ENCODE assay signal across 8 mouse cellular contexts in genomic region chr10:84754851-84755785, GRCm38 (mm10). TPM values are rescaled to one million over a fixed set of nuclear protein-coding genes. Genes with fewer than 3 reads are reported as not detected.
DNase-seq lines count a peak whose midpoint lies in the region; ATAC-seq and TF ChIP-seq lines count a peak whose summit lies in the region.

No protein-coding gene starts in this region.

- no peaks in the 10 kb centered on the region for H3K9me3 ChIP-seq in heart, embryonic 13.5 days
- no peaks in the 10 kb centered on the region for H3K9me3 ChIP-seq in limb, embryonic 14.5 days (ENCODE audit: control insufficient read depth, low read length)
- no peaks in the 10 kb centered on the region for H3K9me3 ChIP-seq in neural tube, embryonic 14.5 days (ENCODE audit: control insufficient read depth, low read length)

- H3K36me3 ChIP-seq in heart, embryonic 13.5 days, result no peaks in the 10 kb centered on the region
- H3K36me3 ChIP-seq in limb, embryonic 14.5 days (ENCODE audit: control insufficient read depth, insufficient read depth, low read length), result no peaks in the 10 kb centered on the region
- H3K36me3 ChIP-seq in neural tube, embryonic 14.5 days (ENCODE audit: control insufficient read depth, insufficient read depth, low read length), result no peaks in the 10 kb centered on the region

- peak overlapping the region; percentile 24; the same call in 1 of the 2 replicates for H3K9ac ChIP-seq in heart, embryonic 13.5 days
- H3K9ac ChIP-seq in limb, embryonic 14.5 days (ENCODE audit: low read depth, low read length, severe bottlenecking), result peak overlapping the region; percentile 31; the same call in 1 of the 2 replicates
- H3K9ac ChIP-seq in neural tube, embryonic 14.5 days (replicated peaks; ENCODE audit: low read depth, low read length), result peak overlapping the region; percentile 59

- H3K27me3 ChIP-seq in heart, embryonic 13.5 days (replicated peaks), result peaks cover 96% of the 10 kb centered on the region
- peaks cover 88% of the 10 kb centered on the region for H3K27me3 ChIP-seq in limb, embryonic 14.5 days (ENCODE audit: control insufficient read depth, insufficient read depth, low read length)
- peaks cover 13% of the 10 kb centered on the region for H3K27me3 ChIP-seq in neural tube, embryonic 14.5 days (ENCODE audit: control insufficient read depth, insufficient read depth, low read length)

- peak overlapping the region; percentile 47 for H3K4me3 ChIP-seq in heart, embryonic 13.5 days
- peak overlapping the region; percentile 33 for H3K4me3 ChIP-seq in limb, embryonic 14.5 days (replicated peaks; ENCODE audit: low read length)
- H3K4me3 ChIP-seq in neural tube, embryonic 14.5 days (ENCODE audit: low read depth, low read length), result peak overlapping the region; percentile 38

- no peak overlapping the region for H3K27ac ChIP-seq in heart, embryonic 13.5 days (replicated peaks)
- H3K27ac ChIP-seq in limb, embryonic 14.5 days (replicated peaks; ENCODE audit: low read depth, low read length), result no peak overlapping the region
- peak overlapping the region; percentile 76 for H3K27ac ChIP-seq in neural tube, embryonic 14.5 days (ENCODE audit: low read depth, low read length)

- peak; percentile 48 to 67 for DNase-seq in layer of hippocampus, postnatal 10 days (ENCODE audit: low spot score in 2 of 2)
- DNase-seq in layer of hippocampus, postnatal 25 days (ENCODE audit: extremely low spot score in 1 of 2, low spot score in 1 of 2), result no peak
- peak; percentile 46 for DNase-seq in limb, embryonic 14.5 days (ENCODE audit: low spot score)
- no peak for DNase-seq in layer of hippocampus, adult 8-10 months (ENCODE audit: low spot score in 2 of 2)
- DNase-seq in adipocyte (ENCODE audit: low spot score), result no peak

- no peak for TF ChIP-seq POLR2A in limb, embryonic 14.5 days (IDR thresholded peaks at IDR 0.05; ENCODE audit: borderline replicate concordance, extremely low read depth, insufficient read depth, insufficient read length)

- WGBS in heart, embryonic 13.5 days, result 1% methylated on average over 66 of the region's 66 CpGs
- under 1% methylated on average over 41 of the region's 66 CpGs for WGBS in limb, embryonic 14.5 days
- 1% methylated on average over 61 of the region's 66 CpGs for WGBS in neural tube, embryonic 14.5 days

- ATAC-seq in common myeloid progenitor, adult 5-6 weeks (replicated peaks; ENCODE audit: low read depth, poor library complexity, severe bottlenecking), result 0 out of 2 replicates have a peak, but pooled peaks have one; percentile 11
- no peak for ATAC-seq in heart, embryonic 13.5 days (ENCODE audit: extremely low read depth, insufficient number of reproducible peaks, low FRiP score, low TSS enrichment)
- no peak; the same call in 1 of the 2 replicates for ATAC-seq in limb, embryonic 14.5 days (ENCODE audit: low FRiP score, low read depth)
- peak; percentile 68 for ATAC-seq in neural tube, embryonic 14.5 days (ENCODE audit: low read depth)

- peak overlapping the region; percentile 72 for H3K4me2 ChIP-seq in heart, embryonic 13.5 days
- peak overlapping the region; percentile 50 for H3K4me2 ChIP-seq in limb, embryonic 14.5 days (replicated peaks; ENCODE audit: low read depth, low read length, severe bottlenecking)
- peak overlapping the region; percentile 77 for H3K4me2 ChIP-seq in neural tube, embryonic 14.5 days (ENCODE audit: low read depth, low read length)

- peaks cover 46% of the 10 kb centered on the region for H3K4me1 ChIP-seq in heart, embryonic 13.5 days
- peaks cover 16% of the 10 kb centered on the region; the same call in 1 of the 2 replicates for H3K4me1 ChIP-seq in limb, embryonic 14.5 days (ENCODE audit: control insufficient read depth, insufficient read depth, low read length)
- H3K4me1 ChIP-seq in neural tube, embryonic 14.5 days (ENCODE audit: control insufficient read depth, insufficient read depth, low read length), result peaks cover 21% of the 10 kb centered on the region; the same call in 1 of the 2 replicates

RNA-seq across cellular contexts. Expression of gene Rfx4, which starts 0.7 kb away (rescaled TPM):
- total RNA-seq in layer of hippocampus, postnatal 10 days (2021), result 10 to 100 TPM; 12.0 to 14.2 TPM
- total RNA-seq in layer of hippocampus, postnatal 25 days (2021), result 10 to 100 TPM in 1 of 2 experiments, 1 to 10 TPM in 1; 9.3 to 12.6 TPM
- total RNA-seq in common myeloid progenitor, adult 5-6 weeks (2017), result not detected in 2 replicates
- not detected in 2 replicates for polyA plus RNA-seq in heart, embryonic 13.5 days (2015; fragmentation: Nextera tagmentation; extraction: Ambion mirVana)
- 0.41 TPM in 2 replicates for polyA plus RNA-seq in limb, embryonic 14.5 days (2012; rRNA removed)
- polyA plus RNA-seq in limb, embryonic 14.5 days (2014; fragmentation: Nextera tagmentation; extraction: Ambion mirVana), result 0.12 and 0.15 TPM in 2 replicates
- polyA plus RNA-seq in neural tube, embryonic 14.5 days (2014; fragmentation: Nextera tagmentation; extraction: Ambion mirVana), result 23.2 and 24.5 TPM in 2 replicates
- 10 to 100 TPM; 10.9 to 12.7 (median 12.3) TPM for total RNA-seq in layer of hippocampus, adult 8-10 months (2022)

Comparison
In these comparisons a context has a peak if more than half of its experiments do, and no peak if none do; other contexts are left out.
1. DNase-seq: peak in layer of hippocampus, postnatal 10 days (2 of 2) and limb, embryonic 14.5 days (single experiment); none in layer of hippocampus, postnatal 25 days (0 of 2), layer of hippocampus, adult 8-10 months (0 of 2) and adipocyte (single experiment).
2. ATAC-seq: peak in common myeloid progenitor, adult 5-6 weeks (single experiment) and neural tube, embryonic 14.5 days (single experiment); none in heart, embryonic 13.5 days (single experiment) and limb, embryonic 14.5 days (single experiment).
3. RNA of gene Rfx4, which starts 0.7 kb away (total RNA-seq): 12.0 to 14.2 TPM in layer of hippocampus, postnatal 10 days, 9.3 to 12.6 TPM in layer of hippocampus, postnatal 25 days and 10.9 to 12.7 TPM in layer of hippocampus, adult 8-10 months; not detected in common myeloid progenitor, adult 5-6 weeks; every median in the first group is over 10 times any median in the second.
4. Peak in every context shown above with its lines, with median percentiles within 50 percentile points of each other: H3K4me2 ChIP-seq, H3K4me3 ChIP-seq and H3K9ac ChIP-seq.